Mouse (Mus musculus) heart, embryonic 15.5 days (tissue): Measurements from ENCODE around the gene Preb. TPM values are rescaled to one million over a fixed set of nuclear protein-coding genes. Genes with fewer than 3 reads are reported as not detected.

Experiments
- polyA plus RNA-seq: library from polyadenylated mRNA; unstranded; fragments of >200 nt; fragmentation: Nextera tagmentation; extraction: Ambion mirVana; gene quantifications from 2 replicates; pipeline ENCODE4 v1.2.1, GENCODE M21; 2015

Preb gene
- polyA plus RNA-seq, 1 experiment from 2014 or later: 74.4 TPM

Other genes starting within 250 kb of the Preb start
- 2.2 and 4.7 TPM in 2 replicates for gene Dpysl5, start 248.8 kb downstream of the Preb start, polyA plus RNA-seq
- gene Mapre3, start 145.7 kb downstream of the Preb start, polyA plus RNA-seq: 16.3 and 20.1 TPM in 2 replicates
- 57.5 and 67.2 TPM in 2 replicates for gene Tmem214, start 92.3 kb downstream of the Preb start, polyA plus RNA-seq
- gene Agbl5, start 71.7 kb downstream of the Preb start, polyA plus RNA-seq: 8.9 and 11.9 TPM in 2 replicates
- gene Ost4, start 52.6 kb downstream of the Preb start, polyA plus RNA-seq: 372 and 381 TPM in 2 replicates
- gene Emilin1, start 47.0 kb downstream of the Preb start, polyA plus RNA-seq: 125 and 179 TPM in 2 replicates
- gene Khk, start 38.9 kb downstream of the Preb start, polyA plus RNA-seq: 12.4 and 13.9 TPM in 2 replicates
- gene Cgref1, start 14.8 kb downstream of the Preb start, polyA plus RNA-seq: 2.4 and 4.2 TPM in 2 replicates
- gene Tcf23, start 8.3 kb upstream of the Preb start, polyA plus RNA-seq: 0.09 and 0.15 TPM in 2 replicates
- gene Atraid, start 88.0 kb upstream of the Preb start, polyA plus RNA-seq: 116 and 118 TPM in 2 replicates
- gene Slc5a6, start 88.6 kb upstream of the Preb start, polyA plus RNA-seq: 5.8 and 9.3 TPM in 2 replicates
- 11.0 and 19.0 TPM in 2 replicates for gene Cad, start 94.4 kb upstream of the Preb start, polyA plus RNA-seq
- gene Dnajc5g, start 145.9 kb upstream of the Preb start, polyA plus RNA-seq: not detected in 2 replicates
- gene Slc30a3, start 147.9 kb upstream of the Preb start, polyA plus RNA-seq: 0.25 and 0.36 TPM in 2 replicates
- 8.0 and 9.9 TPM in 2 replicates for gene Trim54, start 156.4 kb upstream of the Preb start, polyA plus RNA-seq
- gene Ucn, start 178.5 kb upstream of the Preb start, polyA plus RNA-seq: not detected in 2 replicates
- 77.0 and 83.6 TPM in 2 replicates for gene Mpv17, start 193.9 kb upstream of the Preb start, polyA plus RNA-seq
- 0.63 and 2.1 TPM in 2 replicates for gene Gm29609, start 219.6 kb upstream of the Preb start, polyA plus RNA-seq
- 37.2 and 44.8 TPM in 2 replicates for gene Gtf3c2, start 219.8 kb upstream of the Preb start, polyA plus RNA-seq
- 107 and 117 TPM in 2 replicates for gene Snx17, start 232.9 kb upstream of the Preb start, polyA plus RNA-seq
- gene Eif2b4, start 233.1 kb upstream of the Preb start, polyA plus RNA-seq: 51.8 and 64.7 TPM in 2 replicates
- gene Zfp513, start 241.9 kb upstream of the Preb start, polyA plus RNA-seq: 5.4 and 8.0 TPM in 2 replicates